Mouse (Mus musculus) embryonic fibroblast, embryonic 13.5 days (primary cell): ENCODE results near the gene Yipf1. TPM values are rescaled to one million over a fixed set of nuclear protein-coding genes. Genes with fewer than 3 reads are reported as not detected.

Experiments used
- H3K27ac ChIP-seq: 2 replicates; pipeline ENCODE4 v1.5.1; 2012; ENCODE audit warnings: low read length, control low read depth, inconsistent platforms; ENCODE audit not compliant: insufficient read depth
- H3K4me1 ChIP-seq: 2 replicates; pipeline ENCODE4 v1.6.1; 2011; ENCODE audit warnings: low read length; ENCODE audit not compliant: control insufficient read depth, insufficient read depth
- H3K4me3 ChIP-seq: 2 replicates; pipeline ENCODE4 v1.5.1; 2011; ENCODE audit warnings: mild to moderate bottlenecking, control low read depth, low read length; ENCODE audit not compliant: insufficient read depth
- CTCF ChIP-seq: IDR thresholded peaks from 2 replicates; pipeline ENCODE4 v1.5.1; 2011; ENCODE audit warnings: mild to moderate bottlenecking, control low read depth, low read length, moderate library complexity, borderline replicate concordance; ENCODE audit not compliant: insufficient read depth
- POLR2A ChIP-seq: IDR thresholded peaks from 2 replicates; pipeline ENCODE4 v1.6.1; 2011; ENCODE audit warnings: low read depth, mild to moderate bottlenecking, control low read depth, low read length, moderate library complexity
- polyA plus RNA-seq: library from polyadenylated mRNA; stranded (reverse); fragments of >200 nt; gene quantifications from 2 replicates; pipeline ENCODE4 v1.2.4, GENCODE M21; 2011; ENCODE audit warnings: low read depth; ENCODE audit not compliant: missing spikeins, insufficient read length

Yipf1 gene
- polyA plus RNA-seq, 1 experiment: 58.4 TPM

DNA sequence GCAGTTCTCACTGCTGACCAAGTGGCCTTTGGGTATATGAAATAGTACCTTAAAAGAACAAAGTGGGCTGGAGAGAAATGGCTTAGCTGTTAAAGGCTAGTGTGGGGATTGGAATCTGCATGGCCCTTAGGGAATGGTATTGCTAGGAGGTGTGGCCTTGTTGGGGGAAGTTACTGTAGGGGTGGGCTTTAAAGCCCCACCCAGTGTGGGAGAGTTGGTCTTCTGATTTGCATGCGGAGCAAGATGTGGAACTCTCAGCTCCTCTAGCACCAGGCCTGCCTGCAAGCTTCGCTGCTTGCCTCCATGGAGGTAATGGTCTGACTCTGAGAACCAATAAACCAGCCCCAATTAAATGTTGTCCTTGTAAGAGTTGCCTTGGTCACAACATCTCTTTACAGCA is 6.9 kb downstream of the Yipf1 start:
- TF ChIP-seq POLR2A (no peak), CTCF (no peak)
- no peak overlapping the region for H3K4me3 ChIP-seq

DNA sequence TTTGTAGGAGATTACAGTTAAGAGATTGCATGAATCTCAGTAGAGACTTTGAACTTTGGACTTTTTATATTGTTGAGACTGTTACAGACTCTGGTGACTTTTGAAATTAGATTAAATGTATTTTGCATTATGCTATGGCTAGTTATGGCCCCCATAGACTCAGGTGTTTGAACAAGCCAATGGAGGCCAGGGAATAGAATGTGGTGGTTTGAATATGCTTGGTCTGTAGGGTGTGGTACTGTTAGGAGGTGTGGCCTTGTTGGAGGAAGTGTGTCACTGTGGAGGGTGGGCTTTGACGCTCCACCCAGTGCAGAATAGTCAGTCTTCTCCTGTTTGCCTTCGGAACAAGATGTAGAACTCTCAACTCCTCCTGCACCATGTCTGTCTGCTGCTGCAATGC is 8.9 kb downstream of the Yipf1 start:
- no peaks in the 10 kb centered on the region for H3K4me1 ChIP-seq
- no peak for TF ChIP-seq CTCF
- no peak for TF ChIP-seq POLR2A
- no peak overlapping the region for H3K4me3 ChIP-seq
- H3K27ac ChIP-seq: no peak overlapping the region

More for the DNA sequence above, 6.9 kb downstream of the Yipf1 start:
- Histone ChIP-seq H3K27ac (no peak overlapping the region), H3K4me1 (no peaks in the 10 kb centered on the region)

DNA sequence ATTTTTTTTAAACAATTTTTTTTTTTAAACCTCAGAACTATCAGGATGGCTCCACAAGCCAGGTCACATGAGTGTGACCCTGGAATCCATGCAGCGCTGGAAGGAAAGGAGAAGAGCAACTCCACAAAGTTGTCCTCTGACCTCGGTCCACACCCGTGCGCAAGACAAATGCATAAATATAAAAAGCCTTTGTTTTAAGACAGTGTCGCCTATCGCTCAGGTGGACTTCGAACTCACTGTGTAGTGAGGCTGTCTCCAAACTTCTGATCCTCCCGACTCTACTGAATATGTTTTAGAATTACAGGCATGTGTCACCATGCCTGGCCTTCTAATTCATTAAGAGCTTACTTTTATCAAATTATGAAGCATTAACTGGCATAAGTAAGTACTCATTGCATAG is 14.4 kb downstream of the Yipf1 start:
- no peaks in the 10 kb centered on the region for H3K4me1 ChIP-seq
- TF ChIP-seq CTCF: no peak
- TF ChIP-seq POLR2A: no peak
- H3K4me3 ChIP-seq: no peak overlapping the region
- H3K27ac ChIP-seq: no peak overlapping the region

DNA sequence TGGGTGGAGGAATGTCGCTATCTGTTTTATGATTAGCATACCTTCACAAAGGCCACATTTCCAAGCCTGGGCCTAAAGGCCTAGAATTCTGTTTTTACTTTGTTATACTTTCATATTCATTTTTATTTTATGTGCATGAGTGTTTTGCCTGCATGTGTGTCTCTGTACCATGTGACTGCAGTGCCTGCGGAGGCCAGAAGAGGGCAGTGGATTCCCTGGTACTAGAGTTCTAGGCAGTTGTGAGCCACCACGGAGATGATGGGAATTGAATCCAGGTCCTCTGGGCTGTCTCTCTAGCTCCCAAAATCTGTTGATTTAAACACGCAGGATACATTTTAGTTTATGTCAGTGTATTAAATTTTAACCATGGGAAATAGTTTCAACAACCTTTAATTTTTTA is 19.4 kb downstream of the Yipf1 start:
- Histone ChIP-seq H3K27ac (no peak overlapping the region), H3K4me3 (no peak overlapping the region), H3K4me1 (no peaks in the 10 kb centered on the region)
- TF ChIP-seq POLR2A (no peak), CTCF (no peak)

DNA sequence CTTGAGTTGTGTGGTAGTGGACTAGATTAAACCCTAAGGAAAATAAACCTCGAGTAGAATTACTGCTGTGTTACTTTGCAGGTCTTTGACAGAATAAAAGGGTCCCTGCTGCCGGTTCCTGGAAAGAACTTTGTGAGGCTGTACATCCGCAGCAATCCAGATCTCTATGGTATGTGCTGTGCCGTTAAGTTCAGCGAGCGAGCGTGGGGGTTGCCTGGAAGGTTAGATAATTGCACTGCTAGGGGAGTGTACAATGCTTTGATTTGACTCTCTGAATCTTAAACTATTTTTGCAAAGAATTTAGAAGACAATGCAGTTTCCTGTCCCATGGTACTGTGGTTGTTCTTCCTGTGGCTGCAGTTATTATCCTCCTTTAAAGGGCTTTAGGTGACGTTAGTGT is 22.2 kb downstream of the Yipf1 start:
- H3K4me1 ChIP-seq: no peaks in the 10 kb centered on the region
- H3K4me3 ChIP-seq: no peak overlapping the region
- no peak overlapping the region for H3K27ac ChIP-seq
- no peak for TF ChIP-seq CTCF
- no peak for TF ChIP-seq POLR2A

DNA sequence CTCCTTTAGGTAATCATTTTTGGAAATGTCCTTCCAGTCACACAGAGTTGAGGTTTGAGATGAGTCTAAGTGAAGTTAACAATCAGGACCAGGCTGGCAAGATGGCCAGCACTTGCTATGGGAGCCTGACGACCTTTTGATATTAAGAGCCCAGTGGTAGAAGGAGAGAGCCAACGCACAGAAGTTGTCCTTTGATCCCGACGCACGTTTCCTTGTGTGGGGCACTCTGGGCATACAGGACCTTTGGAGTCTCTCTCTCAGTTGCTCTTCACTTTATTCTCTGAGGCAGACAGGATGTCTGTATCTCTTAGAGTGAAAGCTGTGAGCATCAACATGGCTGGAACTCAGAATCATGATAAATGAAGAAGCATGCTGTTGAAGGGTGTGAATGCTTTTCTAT is 23.3 kb downstream of the Yipf1 start:
- Histone ChIP-seq H3K4me3 (no peak overlapping the region), H3K27ac (no peak overlapping the region), H3K4me1 (no peaks in the 10 kb centered on the region)
- TF ChIP-seq CTCF (no peak), POLR2A (no peak)

DNA sequence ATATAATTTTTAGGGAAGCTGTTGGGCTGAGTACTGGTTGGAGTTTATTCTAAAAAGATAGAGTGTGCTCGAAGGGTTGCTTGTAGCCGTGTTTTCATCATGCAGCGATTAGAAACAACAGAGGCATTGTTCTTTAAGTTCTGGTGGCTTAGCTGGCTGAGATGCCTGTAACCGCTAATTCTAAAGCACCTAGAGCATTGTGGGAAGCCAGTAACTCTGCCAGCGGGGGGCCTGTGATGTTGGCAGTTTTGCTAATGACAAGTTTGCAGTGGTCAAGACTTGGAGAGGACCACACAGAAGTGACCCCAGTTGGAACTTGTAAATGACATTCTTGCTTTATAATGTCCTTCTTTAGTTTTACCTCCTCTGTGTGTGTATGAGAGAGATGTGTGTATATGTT is 27.2 kb downstream of the Yipf1 start:
- Histone ChIP-seq H3K4me1 (no peaks in the 10 kb centered on the region), H3K27ac (no peak overlapping the region)
- TF ChIP-seq CTCF (no peak), POLR2A (no peak)

DNA sequence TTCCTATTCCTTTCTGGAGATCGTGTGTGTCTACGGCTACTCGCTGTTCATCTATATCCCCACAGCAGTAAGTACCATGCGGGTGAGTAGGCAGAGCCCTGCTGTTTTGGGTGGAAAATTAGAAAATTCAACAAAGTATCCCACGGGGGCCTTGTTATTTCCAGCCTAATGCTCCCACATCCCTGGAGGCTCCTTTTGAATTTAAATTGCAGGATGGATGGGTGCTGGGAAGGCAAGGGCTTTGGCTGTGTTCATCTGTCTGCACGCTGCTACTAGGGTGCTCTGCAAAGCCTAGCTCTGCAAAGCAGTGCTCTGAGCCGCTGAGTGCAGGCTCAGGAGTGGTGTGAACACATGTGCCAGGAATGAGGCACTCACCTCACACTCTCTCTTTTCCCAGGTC is 30.4 kb downstream of the Yipf1 start:
- TF ChIP-seq POLR2A (no peak), CTCF (no peak)
- no peak overlapping the region for H3K4me3 ChIP-seq
- no peaks in the 10 kb centered on the region for H3K4me1 ChIP-seq

More for the DNA sequence above, 27.2 kb downstream of the Yipf1 start:
- H3K4me3 ChIP-seq: no peak overlapping the region

DNA sequence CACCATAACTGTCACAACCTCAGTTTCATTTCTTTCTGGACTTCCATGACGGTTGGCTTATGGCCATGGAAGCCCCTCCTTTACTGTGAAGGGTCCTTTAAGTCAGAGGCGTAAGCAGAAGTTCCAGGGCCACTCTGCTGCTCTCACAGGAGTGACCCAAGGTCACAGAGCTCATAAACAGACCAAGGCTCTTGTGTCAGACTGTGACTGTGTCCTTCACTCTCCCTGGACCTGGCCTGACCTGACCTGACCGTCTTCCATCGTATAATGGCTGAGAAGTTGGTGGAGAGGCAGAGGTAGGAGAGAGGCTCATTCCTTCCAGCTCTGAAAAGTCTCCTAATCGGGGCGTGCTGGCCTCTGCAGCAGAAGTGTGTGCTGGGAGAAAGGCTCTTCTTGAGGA is 33.1 kb downstream of the Yipf1 start:
- Histone ChIP-seq H3K4me1 (no peaks in the 10 kb centered on the region), H3K27ac (no peak overlapping the region), H3K4me3 (no peak overlapping the region)
- TF ChIP-seq CTCF (no peak), POLR2A (no peak)

More for the DNA sequence above, 30.4 kb downstream of the Yipf1 start:
- H3K27ac ChIP-seq: no peak overlapping the region

DNA sequence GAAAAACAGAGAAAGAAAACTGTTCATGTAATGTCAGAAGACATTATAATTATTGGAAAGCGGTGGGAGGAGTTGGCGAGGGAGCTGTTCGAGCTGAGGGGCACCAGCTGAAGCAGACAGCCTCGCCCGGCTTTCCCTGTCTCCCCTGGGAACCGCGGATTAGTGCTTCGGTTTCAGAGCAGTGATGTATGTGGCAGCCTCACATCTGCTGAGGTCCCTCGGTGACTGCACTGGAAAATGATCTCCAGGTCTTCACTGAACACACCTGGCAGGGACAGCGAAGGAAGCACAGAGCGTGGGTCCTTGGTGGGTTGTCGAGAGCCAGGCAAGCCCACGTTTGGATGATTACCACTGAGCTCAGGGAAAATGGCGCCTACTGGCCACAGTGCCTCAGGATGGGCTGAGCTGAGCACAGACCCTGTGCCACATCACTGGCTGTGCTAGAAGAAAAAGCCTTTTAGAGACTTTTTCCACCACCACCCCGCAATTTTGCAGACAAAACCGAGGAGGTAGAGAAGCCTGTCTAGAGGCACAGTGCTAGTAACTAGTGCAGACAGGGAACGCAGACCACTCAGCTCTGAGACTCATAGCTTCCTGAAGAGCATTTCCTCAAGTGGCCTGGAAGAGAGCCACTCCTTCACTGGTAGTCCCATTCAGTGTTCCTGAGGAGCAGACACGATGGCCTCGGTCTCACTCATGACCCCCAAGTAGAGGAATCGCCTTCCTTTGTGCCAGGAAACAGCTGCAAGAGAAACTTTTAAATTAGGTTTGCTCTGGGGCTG is 34.6 kb downstream of the Yipf1 start:
- Histone ChIP-seq H3K4me3 (no peak overlapping the region), H3K27ac (no peak overlapping the region)

More for the DNA sequence above, 34.6 kb downstream of the Yipf1 start:
- no peaks in the 10 kb centered on the region for H3K4me1 ChIP-seq
- no peak for TF ChIP-seq CTCF
- TF ChIP-seq POLR2A: no peak
